Mouse (Mus musculus) forebrain, embryonic 14.5 days (tissue): ENCODE data around the gene Adgrl1. TPM values are rescaled to one million over a fixed set of nuclear protein-coding genes. Genes with fewer than 3 reads are reported as not detected.

Source experiments
- ATAC-seq: fragments of 200-750 bp; cut with Nextera tagmentation; 2 replicates; pipeline ENCODE4 v1.8.0; 2017; ENCODE audit warnings: mild to moderate bottlenecking, moderate library complexity
- DNase-seq: peaks from one replicate; pipeline ENCODE4 v3.0.0-alpha.2; 2015; ENCODE audit warnings: low spot score
- H3K27ac ChIP-seq: fragments of 300-500 bp; sonication (generic); 2 replicates; pipeline ENCODE4 v1.5.1; 2014; ENCODE audit warnings: low read depth, mild to moderate bottlenecking, control low read depth, low read length, moderate library complexity
- H3K27me3 ChIP-seq: fragments of 300-500 bp; sonication (generic); replicated peaks from 2 replicates; pipeline ENCODE4 v1.6.1; 2014; ENCODE audit warnings: low read length, control low read depth, mixed read lengths; ENCODE audit not compliant: control insufficient read depth, insufficient read depth
- H3K36me3 ChIP-seq: fragments of 300-500 bp; sonication (generic); 2 replicates; pipeline ENCODE4 v1.6.1; 2014; ENCODE audit warnings: low read length, control low read depth; ENCODE audit not compliant: control insufficient read depth, insufficient read depth
- H3K4me1 ChIP-seq: fragments of 300-500 bp; sonication (generic); 2 replicates; pipeline ENCODE4 v1.6.1; 2014; ENCODE audit warnings: antibody characterized with exemption, low read length, control low read depth; ENCODE audit not compliant: control insufficient read depth, insufficient read depth
- H3K4me2 ChIP-seq: fragments of 300-500 bp; sonication (generic); 2 replicates; pipeline ENCODE4 v1.6.1; 2014; ENCODE audit warnings: mild to moderate bottlenecking, control low read depth, low read length
- H3K4me3 ChIP-seq: fragments of 300-500 bp; sonication (generic); 2 replicates; pipeline ENCODE4 v1.5.1; 2014; ENCODE audit warnings: low read depth, low read length, control low read depth
- H3K9ac ChIP-seq: fragments of 300-500 bp; sonication (generic); 2 replicates; pipeline ENCODE4 v1.6.1; 2014; ENCODE audit warnings: mild to moderate bottlenecking, low read length, control low read depth, moderate library complexity
- H3K9me3 ChIP-seq: fragments of 300-500 bp; sonication (generic); replicated peaks from 2 replicates; pipeline ENCODE4 v1.6.1; 2016; ENCODE audit warnings: low read length, control low read depth, mixed read lengths; ENCODE audit not compliant: control insufficient read depth
- WGBS: fragments of 180-500 bp; shearing (Covaris S2); extraction: QIAGEN DNeasy Blood & Tissue Kit; methylation state at CpG from one replicate; pipeline ENCODE4 v1.1.7; 2014; 5-methylcytosine and 5-hydroxymethylcytosine counted together
- polyA plus RNA-seq: library from polyadenylated mRNA; unstranded; fragments of >200 nt; fragmentation: Nextera tagmentation; extraction: Ambion mirVana; gene quantifications from 2 replicates; pipeline ENCODE4 v1.2.1, GENCODE M21; 2014

Gene Adgrl1
- 44.4 and 50.9 TPM in 2 replicates for polyA plus RNA-seq

DNA sequence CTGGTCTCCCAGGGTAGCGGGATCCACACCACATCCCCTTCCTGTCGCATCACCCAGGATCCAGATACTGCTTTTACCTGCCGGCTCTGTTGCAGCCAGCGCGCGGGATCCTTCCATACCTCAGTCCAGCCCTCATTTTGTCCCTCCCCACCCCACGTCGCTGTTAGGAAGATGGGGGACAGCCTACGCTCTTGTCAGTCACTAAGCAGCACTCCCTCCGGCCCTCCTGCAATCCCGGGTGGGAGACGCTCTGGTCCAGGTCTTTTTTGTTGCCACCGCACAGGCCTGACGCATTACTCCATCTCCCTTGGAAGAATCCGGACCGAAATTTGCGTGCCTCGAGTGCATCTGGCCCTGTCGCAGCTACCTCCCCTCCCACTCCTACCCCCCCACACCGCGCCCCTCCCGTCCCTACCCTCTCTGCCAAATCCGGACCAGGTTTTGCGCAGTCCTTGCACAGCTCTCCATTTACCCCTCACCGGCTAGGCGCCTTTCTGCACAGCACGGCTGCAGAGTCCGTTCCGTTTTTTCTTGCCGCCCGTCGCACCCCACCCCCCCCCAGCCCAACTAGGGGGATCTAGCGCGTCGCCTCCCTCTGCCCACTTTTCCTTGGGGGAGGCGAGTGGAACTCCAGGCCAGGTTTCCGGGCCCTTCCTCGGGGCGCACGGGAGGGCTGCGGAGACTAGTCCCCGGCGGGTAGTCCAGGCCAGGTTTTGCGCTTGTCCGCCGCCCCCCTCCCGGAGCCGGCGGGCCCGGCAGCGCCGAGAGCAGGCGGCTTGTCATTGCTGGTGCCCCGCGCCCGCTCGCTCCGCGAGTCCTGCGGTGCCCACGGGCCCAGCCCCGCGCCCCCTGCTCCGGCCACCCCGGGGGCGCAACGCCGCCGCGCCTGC lies at the start of gene Adgrl1:
Adgrl1 (plus strand) TSS at position 743 of the 890 bp plus-strand sequence.
- Histone ChIP-seq H3K9ac (peak within 1 kb of the TSS; percentile 96), H3K4me3 (peak within 1 kb of the TSS; percentile 96), H3K36me3 (no peaks in the 10 kb centered on the region), H3K27me3 (peaks cover 8% of the 10 kb centered on the region; the same call in 1 of the 2 replicates), H3K4me1 (peaks cover 21% of the 10 kb centered on the region), H3K4me2 (peak within 1 kb of the TSS; percentile 67), H3K27ac (peak within 1 kb of the TSS; percentile 99), H3K9me3 (no peaks in the 10 kb centered on the region)
- peak; percentile 89 for ATAC-seq
- peak; percentile 99 for DNase-seq
- 1% methylated on average over 49 of the region's 70 CpGs for WGBS

DNA sequence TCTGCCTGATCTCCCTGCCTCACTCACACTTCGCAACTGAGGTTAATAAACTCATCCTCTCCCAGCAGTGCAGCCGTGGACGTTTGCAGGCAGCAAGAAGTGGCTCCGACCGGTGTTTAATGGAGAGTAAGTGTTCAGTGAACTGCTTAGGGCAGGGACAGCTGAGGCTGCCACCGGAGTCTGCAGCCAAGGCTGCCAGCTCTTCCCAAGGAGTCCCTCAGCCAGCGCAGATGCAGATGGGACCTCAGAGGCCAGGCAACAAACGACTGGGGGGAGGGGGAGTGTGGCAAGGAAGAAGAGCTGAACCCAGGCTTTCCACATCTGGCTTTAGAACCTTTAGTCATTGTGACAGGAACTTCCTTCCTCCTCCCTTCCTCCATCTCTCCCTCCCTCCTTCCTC lies 47.6 kb upstream of the Adgrl1 start:
- H3K9ac ChIP-seq = no peak overlapping the region
- WGBS = 25% methylated on average over 8 of the region's 8 CpGs
- no peak overlapping the region for H3K4me2 ChIP-seq
- no peaks in the 10 kb centered on the region for H3K27me3 ChIP-seq
- no peak for ATAC-seq
- H3K4me1 ChIP-seq = no peaks in the 10 kb centered on the region
- H3K9me3 ChIP-seq = 0 out of 2 replicates have a peak, but pooled peaks cover 3% of the 10 kb centered on the region
- H3K27ac ChIP-seq = no peak overlapping the region
- H3K36me3 ChIP-seq = no peaks in the 10 kb centered on the region
- no peak for DNase-seq
- no peak overlapping the region for H3K4me3 ChIP-seq

- no peaks in the 10 kb centered on the region for H3K36me3 ChIP-seq
- H3K4me2 ChIP-seq = no peak overlapping the region
- H3K9me3 ChIP-seq = no peaks in the 10 kb centered on the region
- ATAC-seq = no peak
- 73% methylated on average over 3 of the region's 3 CpGs for WGBS
- H3K4me3 ChIP-seq = no peak overlapping the region
- no peaks in the 10 kb centered on the region for H3K4me1 ChIP-seq
- H3K27me3 ChIP-seq = no peaks in the 10 kb centered on the region
- H3K9ac ChIP-seq = no peak overlapping the region
- DNase-seq = no peak
- no peak overlapping the region for H3K27ac ChIP-seq
These were observed 46.4 kb upstream of the Adgrl1 start for GRCm38 (mm10) chr8:83853323-83854050.

GRCm38 (mm10) chr8:83856486-83857065 lies 43.3 kb upstream of the Adgrl1 start:
- no peak overlapping the region for H3K4me2 ChIP-seq
- WGBS = 91% methylated on average over 6 of the region's 6 CpGs
- no peak overlapping the region for H3K27ac ChIP-seq
- H3K4me1 ChIP-seq = no peaks in the 10 kb centered on the region
- H3K4me3 ChIP-seq = no peak overlapping the region
- no peaks in the 10 kb centered on the region for H3K36me3 ChIP-seq
- DNase-seq = no peak
- no peak overlapping the region for H3K9ac ChIP-seq
- no peak for ATAC-seq
- no peaks in the 10 kb centered on the region for H3K27me3 ChIP-seq
- no peaks in the 10 kb centered on the region for H3K9me3 ChIP-seq

- 5% methylated on average over 24 of the region's 24 CpGs for WGBS
- peak; percentile 14 for DNase-seq
- H3K4me3 ChIP-seq = peak overlapping the region; percentile 11; the same call in 1 of the 2 replicates
- no peak for ATAC-seq
- H3K4me2 ChIP-seq = peak overlapping the region; percentile 49
- H3K4me1 ChIP-seq = peaks cover 5% of the 10 kb centered on the region; the same call in 1 of the 2 replicates
- no peaks in the 10 kb centered on the region for H3K9me3 ChIP-seq
- H3K27me3 ChIP-seq = no peaks in the 10 kb centered on the region
- H3K27ac ChIP-seq = no peak overlapping the region
- peak overlapping the region; percentile 52 for H3K9ac ChIP-seq
- H3K36me3 ChIP-seq = no peaks in the 10 kb centered on the region
These were observed 37.3 kb upstream of the Adgrl1 start for GRCm38 (mm10) chr8:83862439-83863268.

GRCm38 (mm10) chr8:83874881-83875655 lies 24.8 kb upstream of the Adgrl1 start:
- H3K36me3 ChIP-seq = no peaks in the 10 kb centered on the region
- peaks cover 10% of the 10 kb centered on the region for H3K4me1 ChIP-seq
- no peaks in the 10 kb centered on the region for H3K27me3 ChIP-seq
- peak overlapping the region; percentile 90 for H3K4me2 ChIP-seq
- peak overlapping the region; percentile 84 for H3K9ac ChIP-seq
- peak overlapping the region; percentile 68 for H3K4me3 ChIP-seq
- ATAC-seq (peak; percentile 83), DNase-seq (peak; percentile 87)
- H3K9me3 ChIP-seq = no peaks in the 10 kb centered on the region
- peak overlapping the region; percentile 89 for H3K27ac ChIP-seq
- under 1% methylated on average over 61 of the region's 66 CpGs for WGBS

DNA sequence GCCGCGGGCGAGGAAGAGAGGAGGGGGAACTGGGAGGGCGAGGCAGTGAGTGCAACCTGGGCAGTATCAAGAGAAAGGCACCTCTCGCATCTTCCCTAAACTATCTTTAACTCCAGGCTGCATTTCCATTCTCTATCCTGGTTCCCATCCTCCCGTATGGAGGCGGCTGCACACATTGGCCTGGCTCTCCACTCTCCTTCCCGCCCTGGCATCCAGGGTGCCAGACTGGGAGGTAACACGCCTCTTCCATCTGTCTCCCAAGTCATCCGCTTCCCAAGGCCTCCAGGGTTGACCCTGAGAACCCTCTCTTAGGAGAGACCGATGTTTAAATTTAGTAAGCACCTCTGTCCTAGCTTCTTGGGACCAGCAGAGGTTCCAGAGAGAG lies 24.3 kb upstream of the Adgrl1 start:
- DNase-seq (peak; percentile 69), ATAC-seq (peak; percentile 56)
- H3K9me3 ChIP-seq = no peaks in the 10 kb centered on the region
- peak overlapping the region; percentile 89; the same call in 1 of the 2 replicates for H3K27ac ChIP-seq
- H3K27me3 ChIP-seq = no peaks in the 10 kb centered on the region
- 2% methylated on average over 10 of the region's 11 CpGs for WGBS
- H3K4me3 ChIP-seq = peak overlapping the region; percentile 68
- peak overlapping the region; percentile 84 for H3K9ac ChIP-seq
- peak overlapping the region; percentile 90 for H3K4me2 ChIP-seq
- no peaks in the 10 kb centered on the region for H3K36me3 ChIP-seq
- H3K4me1 ChIP-seq = peaks cover 10% of the 10 kb centered on the region
